Mouse (Mus musculus) ES-Bruce4 (cell line): Measurements from ENCODE around the gene Pitpnc1. TPM values are rescaled to one million over a fixed set of nuclear protein-coding genes. Genes with fewer than 3 reads are reported as not detected.

Experiments used
- H3K27ac ChIP-seq: 2 replicates; pipeline ENCODE4 v1.5.1; 2012; ENCODE audit warnings: low read length, inconsistent platforms; ENCODE audit not compliant: insufficient read depth
- H3K27me3 ChIP-seq: 2 replicates; pipeline ENCODE4 v1.6.1; 2012; ENCODE audit warnings: mild to moderate bottlenecking, low read length, inconsistent platforms; ENCODE audit not compliant: control insufficient read depth, poor library complexity, insufficient read depth, severe bottlenecking
- H3K36me3 ChIP-seq: 2 replicates; pipeline ENCODE4 v1.6.1; 2012; ENCODE audit warnings: inconsistent platforms, mild to moderate bottlenecking, low read length, moderate library complexity; ENCODE audit not compliant: control insufficient read depth, poor library complexity, insufficient read depth, severe bottlenecking
- H3K4me1 ChIP-seq: one replicate; pipeline ENCODE4 v1.8.1; 2011; ENCODE audit warnings: low read length; ENCODE audit not compliant: control insufficient read depth, insufficient read depth
- H3K4me3 ChIP-seq: 2 replicates; pipeline ENCODE4 v1.5.1; 2011; ENCODE audit warnings: low read depth, mild to moderate bottlenecking, low read length
- H3K9ac ChIP-seq: 2 replicates; pipeline ENCODE4 v1.6.1; 2012; ENCODE audit warnings: low read depth, mild to moderate bottlenecking, inconsistent platforms; ENCODE audit not compliant: poor library complexity, severe bottlenecking
- H3K9me3 ChIP-seq: replicated peaks from 2 replicates; pipeline ENCODE4 v1.6.1; 2012; ENCODE audit warnings: mild to moderate bottlenecking, low read length, inconsistent platforms; ENCODE audit not compliant: control insufficient read depth, poor library complexity, insufficient read depth, severe bottlenecking
- CTCF ChIP-seq: IDR thresholded peaks from one replicate; pipeline ENCODE4 v1.8.1; 2011; ENCODE audit warnings: low read depth, low read length
- EP300 ChIP-seq: IDR thresholded peaks from 2 replicates; pipeline ENCODE4 v1.6.1; 2011; ENCODE audit warnings: low read depth, low read length; ENCODE audit not compliant: insufficient read depth
- POLR2A ChIP-seq: IDR thresholded peaks from one replicate; pipeline ENCODE4 v1.8.1; 2011; ENCODE audit warnings: low read length; ENCODE audit not compliant: insufficient read depth
- polyA plus RNA-seq: library from polyadenylated mRNA; stranded (reverse); fragments of >200 nt; gene quantifications from 2 replicates; pipeline ENCODE4 v1.2.4, GENCODE M21; 2011; ENCODE audit warnings: low read depth; ENCODE audit not compliant: missing spikeins, insufficient read depth, insufficient read length

The Pitpnc1 gene
- polyA plus RNA-seq, 1 experiment, result 27.1 TPM

GRCm38 (mm10) chr11:107373154-107373553 lies 97.3 kb downstream of the Pitpnc1 start:
- TF ChIP-seq POLR2A (no peak), CTCF (no peak), EP300 (no peak)
- Histone ChIP-seq H3K4me3 (no peak overlapping the region), H3K4me1 (peaks cover 3% of the 10 kb centered on the region), H3K27ac (peak overlapping the region; percentile 25; the same call in 1 of the 2 replicates), H3K27me3 (no peaks in the 10 kb centered on the region), H3K9ac (0 out of 2 replicates have a peak overlapping the region, but pooled peaks have one; percentile 38), H3K9me3 (no peaks in the 10 kb centered on the region), H3K36me3 (no peaks in the 10 kb centered on the region)

- Histone ChIP-seq H3K27ac (peak overlapping the region; percentile 21; the same call in 1 of the 2 replicates), H3K4me1 (peaks cover 3% of the 10 kb centered on the region), H3K36me3 (no peaks in the 10 kb centered on the region), H3K27me3 (no peaks in the 10 kb centered on the region), H3K9me3 (no peaks in the 10 kb centered on the region), H3K9ac (0 out of 2 replicates have a peak overlapping the region, but pooled peaks have one; percentile 38), H3K4me3 (no peak overlapping the region)
- TF ChIP-seq EP300 (no peak), CTCF (no peak), POLR2A (no peak)
These were observed 97.8 kb downstream of the Pitpnc1 start for GRCm38 (mm10) chr11:107372688-107373087.

GRCm38 (mm10) chr11:107370476-107370875 lies 100.0 kb downstream of the Pitpnc1 start:
- Histone ChIP-seq H3K9ac (peak overlapping the region; percentile 43; the same call in 1 of the 2 replicates), H3K9me3 (no peaks in the 10 kb centered on the region), H3K4me1 (peaks cover 2% of the 10 kb centered on the region), H3K27ac (peak overlapping the region; percentile 21; the same call in 1 of the 2 replicates), H3K27me3 (no peaks in the 10 kb centered on the region), H3K4me3 (no peak overlapping the region), H3K36me3 (no peaks in the 10 kb centered on the region)
- no peak for TF ChIP-seq CTCF
- TF ChIP-seq EP300, result no peak
- TF ChIP-seq POLR2A, result no peak

- H3K27ac ChIP-seq, result no peak overlapping the region; the same call in 1 of the 2 replicates
- peak overlapping the region; percentile 43; the same call in 1 of the 2 replicates for H3K9ac ChIP-seq
- H3K9me3 ChIP-seq, result no peaks in the 10 kb centered on the region
- TF ChIP-seq CTCF (no peak), POLR2A (no peak), EP300 (no peak)
- H3K27me3 ChIP-seq, result no peaks in the 10 kb centered on the region
- H3K4me3 ChIP-seq, result no peak overlapping the region
- H3K36me3 ChIP-seq, result no peaks in the 10 kb centered on the region
- peaks cover 2% of the 10 kb centered on the region for H3K4me1 ChIP-seq
These were observed 100.8 kb downstream of the Pitpnc1 start for GRCm38 (mm10) chr11:107369661-107370060.

- H3K9me3 ChIP-seq, result no peaks in the 10 kb centered on the region
- H3K4me1 ChIP-seq, result peaks cover 2% of the 10 kb centered on the region
- H3K36me3 ChIP-seq, result no peaks in the 10 kb centered on the region
- no peaks in the 10 kb centered on the region for H3K27me3 ChIP-seq
- H3K4me3 ChIP-seq, result no peak overlapping the region; the same call in 1 of the 2 replicates
- peak overlapping the region; percentile 52 for H3K27ac ChIP-seq
- H3K9ac ChIP-seq, result no peak overlapping the region; the same call in 1 of the 2 replicates
- TF ChIP-seq EP300 (peak; percentile 58; the same call in 1 of the 2 replicates), CTCF (no peak), POLR2A (no peak)
These were observed 104.4 kb downstream of the Pitpnc1 start for GRCm38 (mm10) chr11:107365938-107366712.

- Histone ChIP-seq H3K4me3 (no peak overlapping the region), H3K27me3 (no peaks in the 10 kb centered on the region), H3K27ac (peak overlapping the region; percentile 51), H3K9ac (no peak overlapping the region), H3K9me3 (no peaks in the 10 kb centered on the region), H3K4me1 (peaks cover 19% of the 10 kb centered on the region), H3K36me3 (no peaks in the 10 kb centered on the region)
- no peak for TF ChIP-seq POLR2A
- TF ChIP-seq CTCF, result no peak
- no peak for TF ChIP-seq EP300
These were observed 111.8 kb downstream of the Pitpnc1 start for GRCm38 (mm10) chr11:107358695-107359094.
